Mouse (Mus musculus): ENCODE measurements at regions not wholly inside any gene's neighbourhood (a gene's known extent, or its start where the extent isn't known, plus 50 kb on each side); places are given as distances from the start of the nearest gene placed in this dataset.

- H3K9ac ChIP-seq (ENCODE audit: low read depth, low read length): no peak overlapping the region
- H3K4me2 ChIP-seq (replicated peaks; ENCODE audit: low read depth, low read length): no peak overlapping the region
- 85% methylated on average over 15 of the region's 15 CpGs for WGBS
- no peak overlapping the region for H3K4me3 ChIP-seq (ENCODE audit: low read depth, low read length)
- H3K36me3 ChIP-seq (ENCODE audit: control insufficient read depth, insufficient read depth, low read length): no peaks in the 10 kb centered on the region
- DNase-seq (ENCODE audit: low spot score) (no peak), ATAC-seq (ENCODE audit: low FRiP score) (no peak)
- H3K4me1 ChIP-seq (replicated peaks; ENCODE audit: control insufficient read depth, insufficient read depth, low read length): no peaks in the 10 kb centered on the region
- H3K27me3 ChIP-seq (ENCODE audit: control insufficient read depth, insufficient read depth, low read length): no peaks in the 10 kb centered on the region
- no peak overlapping the region for H3K27ac ChIP-seq (ENCODE audit: low read depth, low read length)
- H3K9me3 ChIP-seq (ENCODE audit: control insufficient read depth, low read length): no peaks in the 10 kb centered on the region
These were observed 1004.7 kb upstream of the A1bg start for GRCm38 (mm10) chr15:61927385-61928120.

- ATAC-seq (ENCODE audit: low FRiP score): no peak
- WGBS: 82% methylated on average over 2 of the region's 2 CpGs
- no peaks in the 10 kb centered on the region for H3K9me3 ChIP-seq (ENCODE audit: control insufficient read depth, low read length)
These were observed 997.2 kb upstream of the A1bg start for GRCm38 (mm10) chr15:61920041-61920440.

GRCm38 (mm10) chr15:61913546-61914160 lies 990.8 kb upstream of the A1bg start:
- H3K9ac ChIP-seq (ENCODE audit: low read depth, low read length): no peak overlapping the region
- H3K9me3 ChIP-seq (ENCODE audit: control insufficient read depth, low read length): no peaks in the 10 kb centered on the region
- no peaks in the 10 kb centered on the region for H3K36me3 ChIP-seq (ENCODE audit: control insufficient read depth, insufficient read depth, low read length)
- H3K4me1 ChIP-seq (replicated peaks; ENCODE audit: control insufficient read depth, insufficient read depth, low read length): no peaks in the 10 kb centered on the region
- no peak overlapping the region for H3K4me2 ChIP-seq (replicated peaks; ENCODE audit: low read depth, low read length)
- WGBS: 88% methylated on average over 7 of the region's 7 CpGs
- ATAC-seq (ENCODE audit: low FRiP score): no peak
- H3K27me3 ChIP-seq (ENCODE audit: control insufficient read depth, insufficient read depth, low read length): no peaks in the 10 kb centered on the region
- no peak overlapping the region for H3K27ac ChIP-seq (ENCODE audit: low read depth, low read length)
- no peak overlapping the region for H3K4me3 ChIP-seq (ENCODE audit: low read depth, low read length)
- no peak for DNase-seq (ENCODE audit: low spot score)

More at GRCm38 (mm10) chr15:61920041-61920440, 997.2 kb upstream of the A1bg start:
- no peak overlapping the region for H3K27ac ChIP-seq (ENCODE audit: low read depth, low read length)
- no peaks in the 10 kb centered on the region for H3K4me1 ChIP-seq (replicated peaks; ENCODE audit: control insufficient read depth, insufficient read depth, low read length)
- no peak overlapping the region for H3K4me3 ChIP-seq (ENCODE audit: low read depth, low read length)
- H3K36me3 ChIP-seq (ENCODE audit: control insufficient read depth, insufficient read depth, low read length): no peaks in the 10 kb centered on the region
- no peak overlapping the region for H3K9ac ChIP-seq (ENCODE audit: low read depth, low read length)
- no peak overlapping the region for H3K4me2 ChIP-seq (replicated peaks; ENCODE audit: low read depth, low read length)
- DNase-seq (ENCODE audit: low spot score): no peak
- no peaks in the 10 kb centered on the region for H3K27me3 ChIP-seq (ENCODE audit: control insufficient read depth, insufficient read depth, low read length)

GRCm38 (mm10) chr15:61905165-61905845 lies 982.5 kb upstream of the A1bg start:
- H3K9me3 ChIP-seq (ENCODE audit: control insufficient read depth, low read length): no peaks in the 10 kb centered on the region
- ATAC-seq (ENCODE audit: low FRiP score) (no peak), DNase-seq (ENCODE audit: low spot score) (no peak)
- H3K4me1 ChIP-seq (replicated peaks; ENCODE audit: control insufficient read depth, insufficient read depth, low read length): no peaks in the 10 kb centered on the region
- no peaks in the 10 kb centered on the region for H3K27me3 ChIP-seq (ENCODE audit: control insufficient read depth, insufficient read depth, low read length)
- H3K4me3 ChIP-seq (ENCODE audit: low read depth, low read length): no peak overlapping the region
- WGBS: 97% methylated on average over 5 of the region's 5 CpGs
- H3K9ac ChIP-seq (ENCODE audit: low read depth, low read length): no peak overlapping the region
- H3K4me2 ChIP-seq (replicated peaks; ENCODE audit: low read depth, low read length): no peak overlapping the region
- H3K36me3 ChIP-seq (ENCODE audit: control insufficient read depth, insufficient read depth, low read length): no peaks in the 10 kb centered on the region
- no peak overlapping the region for H3K27ac ChIP-seq (ENCODE audit: low read depth, low read length)

GRCm38 (mm10) chr15:61899809-61900208 lies 977.0 kb upstream of the A1bg start:
- Histone ChIP-seq H3K36me3 (ENCODE audit: control insufficient read depth, insufficient read depth, low read length) (no peaks in the 10 kb centered on the region), H3K4me1 (replicated peaks; ENCODE audit: control insufficient read depth, insufficient read depth, low read length) (no peaks in the 10 kb centered on the region)
- ATAC-seq (ENCODE audit: low FRiP score): no peak

GRCm38 (mm10) chr15:61897566-61897965 lies 974.8 kb upstream of the A1bg start:
- Histone ChIP-seq H3K27me3 (ENCODE audit: control insufficient read depth, insufficient read depth, low read length) (no peaks in the 10 kb centered on the region), H3K9ac (ENCODE audit: low read depth, low read length) (no peak overlapping the region), H3K9me3 (ENCODE audit: control insufficient read depth, low read length) (no peaks in the 10 kb centered on the region), H3K36me3 (ENCODE audit: control insufficient read depth, insufficient read depth, low read length) (no peaks in the 10 kb centered on the region), H3K4me2 (replicated peaks; ENCODE audit: low read depth, low read length) (no peak overlapping the region), H3K4me1 (replicated peaks; ENCODE audit: control insufficient read depth, insufficient read depth, low read length) (no peaks in the 10 kb centered on the region), H3K4me3 (ENCODE audit: low read depth, low read length) (no peak overlapping the region), H3K27ac (ENCODE audit: low read depth, low read length) (no peak overlapping the region)
- no peak for DNase-seq (ENCODE audit: low spot score)
- no peak for ATAC-seq (ENCODE audit: low FRiP score)
- WGBS: 72% methylated on average over 4 of the region's 4 CpGs

More at GRCm38 (mm10) chr15:61899809-61900208, 977.0 kb upstream of the A1bg start:
- H3K4me3 ChIP-seq (ENCODE audit: low read depth, low read length): no peak overlapping the region
- H3K9me3 ChIP-seq (ENCODE audit: control insufficient read depth, low read length): no peaks in the 10 kb centered on the region
- 90% methylated on average over 3 of the region's 3 CpGs for WGBS
- H3K27ac ChIP-seq (ENCODE audit: low read depth, low read length): no peak overlapping the region
- no peak for DNase-seq (ENCODE audit: low spot score)
- H3K4me2 ChIP-seq (replicated peaks; ENCODE audit: low read depth, low read length): no peak overlapping the region
- H3K9ac ChIP-seq (ENCODE audit: low read depth, low read length): no peak overlapping the region
- H3K27me3 ChIP-seq (ENCODE audit: control insufficient read depth, insufficient read depth, low read length): no peaks in the 10 kb centered on the region

GRCm38 (mm10) chr15:61890330-61890729 lies 967.5 kb upstream of the A1bg start:
- H3K4me1 ChIP-seq (replicated peaks; ENCODE audit: control insufficient read depth, insufficient read depth, low read length): no peaks in the 10 kb centered on the region
- no peak overlapping the region for H3K9ac ChIP-seq (ENCODE audit: low read depth, low read length)
- H3K4me2 ChIP-seq (replicated peaks; ENCODE audit: low read depth, low read length): no peak overlapping the region
- H3K27me3 ChIP-seq (ENCODE audit: control insufficient read depth, insufficient read depth, low read length): no peaks in the 10 kb centered on the region
- no peaks in the 10 kb centered on the region for H3K9me3 ChIP-seq (ENCODE audit: control insufficient read depth, low read length)
- no peaks in the 10 kb centered on the region for H3K36me3 ChIP-seq (ENCODE audit: control insufficient read depth, insufficient read depth, low read length)
- no peak overlapping the region for H3K4me3 ChIP-seq (ENCODE audit: low read depth, low read length)
- ATAC-seq (ENCODE audit: low FRiP score) (no peak), DNase-seq (ENCODE audit: low spot score) (no peak)
- H3K27ac ChIP-seq (ENCODE audit: low read depth, low read length): no peak overlapping the region

- no peak overlapping the region for H3K4me3 ChIP-seq (ENCODE audit: low read depth, low read length)
- no peaks in the 10 kb centered on the region for H3K9me3 ChIP-seq (ENCODE audit: control insufficient read depth, low read length)
- ATAC-seq (ENCODE audit: low FRiP score): no peak
- no peak overlapping the region for H3K9ac ChIP-seq (ENCODE audit: low read depth, low read length)
- no peak overlapping the region for H3K4me2 ChIP-seq (replicated peaks; ENCODE audit: low read depth, low read length)
- no peak for DNase-seq (ENCODE audit: low spot score)
- no peaks in the 10 kb centered on the region for H3K4me1 ChIP-seq (replicated peaks; ENCODE audit: control insufficient read depth, insufficient read depth, low read length)
- H3K27ac ChIP-seq (ENCODE audit: low read depth, low read length): no peak overlapping the region
- H3K36me3 ChIP-seq (ENCODE audit: control insufficient read depth, insufficient read depth, low read length): no peaks in the 10 kb centered on the region
- H3K27me3 ChIP-seq (ENCODE audit: control insufficient read depth, insufficient read depth, low read length): no peaks in the 10 kb centered on the region
- 76% methylated on average over 10 of the region's 10 CpGs for WGBS
These were observed 965.9 kb upstream of the A1bg start for GRCm38 (mm10) chr15:61888569-61889326.
